Comparison of ENCODE assay signal across 28 mouse cellular contexts in the genomic region with DNA sequence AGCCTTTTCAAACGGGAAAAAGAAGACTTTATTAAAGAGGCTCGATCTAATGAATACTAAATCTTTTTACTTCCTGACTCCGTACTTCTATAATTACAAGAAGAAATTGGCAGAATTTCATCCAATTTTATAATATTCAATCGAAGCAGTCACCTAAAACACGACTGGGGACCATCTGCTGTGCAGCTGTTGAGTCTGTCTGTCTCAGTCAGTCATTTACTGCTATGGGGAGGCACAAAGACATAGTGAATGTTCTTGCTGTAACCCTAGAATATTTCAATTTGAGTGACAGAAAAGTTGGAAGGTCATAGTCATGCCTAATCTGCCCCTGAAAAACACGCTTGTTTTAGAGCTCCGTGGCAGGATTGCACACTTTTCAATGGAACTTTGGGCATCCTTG.
DNase-seq lines count a peak whose midpoint lies in the region; ATAC-seq lines count a peak whose summit lies in the region.
"Had no signal": no experiment of that assay in that cellular context is flagged by ENCODE, and none has a peak within 500 bp of the region (broad histone marks: within the 10 kb centered on the region; RNA-seq: fewer than 3 reads in every experiment).

No protein-coding gene starts in this region.

- H3K4me2 ChIP-seq in embryonic facial prominence, embryonic 14.5 days (ENCODE audit: low read depth, low read length), result no peak overlapping the region
- H3K4me2 ChIP-seq: embryonic facial prominence, embryonic 13.5 days; heart, embryonic 13.5 days; limb, embryonic 12.5 days; liver, embryonic 12.5 days; neural tube, embryonic 15.5 days; stomach, embryonic 15.5 days had no signal

- H3K27ac ChIP-seq in embryonic facial prominence, embryonic 14.5 days (replicated peaks; ENCODE audit: low read depth, low read length), result no peak overlapping the region
- H3K27ac ChIP-seq: embryonic facial prominence, embryonic 13.5 days; heart, embryonic 13.5 days; hindbrain, embryonic 10.5 days; limb, embryonic 12.5 days; liver, embryonic 12.5 days; macrophage; neural tube, embryonic 15.5 days; stomach, embryonic 15.5 days had no signal

- no peaks in the 10 kb centered on the region for H3K36me3 ChIP-seq in embryonic facial prominence, embryonic 14.5 days (ENCODE audit: control insufficient read depth, insufficient read depth, low read length)
- H3K36me3 ChIP-seq: embryonic facial prominence, embryonic 13.5 days; heart, embryonic 13.5 days; hindbrain, embryonic 10.5 days; limb, embryonic 12.5 days; liver, embryonic 12.5 days; neural tube, embryonic 15.5 days; stomach, embryonic 15.5 days had no signal

- H3K9ac ChIP-seq in embryonic facial prominence, embryonic 14.5 days (ENCODE audit: low read depth, low read length), result no peak overlapping the region
- H3K9ac ChIP-seq: embryonic facial prominence, embryonic 13.5 days; heart, embryonic 13.5 days; limb, embryonic 12.5 days; liver, embryonic 12.5 days; liver, postnatal 0 days; neural tube, embryonic 15.5 days; stomach, embryonic 15.5 days had no signal

- no peak overlapping the region for H3K4me3 ChIP-seq in embryonic facial prominence, embryonic 14.5 days (ENCODE audit: low read depth, low read length)
- H3K4me3 ChIP-seq: embryonic facial prominence, embryonic 13.5 days; erythroblast, embryonic 14.5 days; heart, embryonic 13.5 days; hindbrain, embryonic 10.5 days; limb, embryonic 12.5 days; liver, embryonic 12.5 days; neural tube, embryonic 15.5 days; stomach, embryonic 15.5 days had no signal

- no peaks in the 10 kb centered on the region for H3K27me3 ChIP-seq in embryonic facial prominence, embryonic 14.5 days (replicated peaks; ENCODE audit: control insufficient read depth, insufficient read depth, low read length)
- H3K27me3 ChIP-seq: embryonic facial prominence, embryonic 13.5 days; heart, embryonic 13.5 days; limb, embryonic 12.5 days; liver, embryonic 12.5 days; neural tube, embryonic 15.5 days; stomach, embryonic 15.5 days had no signal

- ATAC-seq in embryonic facial prominence, embryonic 14.5 days (ENCODE audit: low read depth), result no peak
- ATAC-seq: hindbrain, embryonic 16.5 days; liver, embryonic 12.5 days; liver, postnatal 0 days; lung, postnatal 0 days had no signal

- WGBS in embryonic facial prominence, embryonic 14.5 days, result 55% methylated on average over 7 of the region's 7 CpGs

- H3K9me3 ChIP-seq in embryonic facial prominence, embryonic 14.5 days (ENCODE audit: control insufficient read depth, low read length), result no peaks in the 10 kb centered on the region
- H3K9me3 ChIP-seq: embryonic facial prominence, embryonic 13.5 days; heart, embryonic 13.5 days; hindbrain, embryonic 10.5 days; limb, embryonic 12.5 days; liver, embryonic 12.5 days; neural tube, embryonic 15.5 days; stomach, embryonic 15.5 days had no signal

- no peaks in the 10 kb centered on the region for H3K4me1 ChIP-seq in embryonic facial prominence, embryonic 14.5 days (ENCODE audit: control insufficient read depth, insufficient read depth, low read length)
- H3K4me1 ChIP-seq: embryonic facial prominence, embryonic 13.5 days; heart, embryonic 13.5 days; hindbrain, embryonic 10.5 days; limb, embryonic 12.5 days; liver, embryonic 12.5 days; neural tube, embryonic 15.5 days; stomach, embryonic 15.5 days had no signal

- peak; percentile 15 for DNase-seq in layer of hippocampus, adult 11-12 months (ENCODE audit: low spot score)
- no peak for DNase-seq in layer of hippocampus, adult 9-10 months (ENCODE audit: low spot score)
- peak; percentile 20 for DNase-seq in embryonic facial prominence, embryonic 14.5 days (ENCODE audit: low spot score)
- peak; percentile 24 to 52 for DNase-seq in layer of hippocampus, postnatal 14 days (ENCODE audit: low spot score in 2 of 2)
- DNase-seq in cerebellum, adult 9-11 months, result no peak
- DNase-seq in cerebellum, adult 18-20 months, result no peak
- DNase-seq: adrenal gland, postnatal 36 days; B cell, adult 2 months; cerebellum, adult 9-10 months; gastrocnemius, postnatal 10 days; heart, postnatal 10 days; kidney, adult 18-20 months; kidney, postnatal 36 days; liver, postnatal 0 days; midbrain, embryonic 14.5 days; retina, postnatal 1 day; right cerebral cortex, postnatal 14 days had no signal

Comparison
In these comparisons a context has a peak if more than half of its experiments do, and no peak if none do; other contexts are left out.
1. DNase-seq: peak in layer of hippocampus, adult 11-12 months (single experiment), embryonic facial prominence, embryonic 14.5 days (single experiment) and layer of hippocampus, postnatal 14 days (2 of 2); none in layer of hippocampus, adult 9-10 months (single experiment), cerebellum, adult 9-11 months (single experiment) and cerebellum, adult 18-20 months (0 of 2).